Mouse (Mus musculus) forebrain, postnatal 0 days (tissue): Measurements from ENCODE around the gene Fam13a. TPM values are rescaled to one million over a fixed set of nuclear protein-coding genes. Genes with fewer than 3 reads are reported as not detected.

ENCODE experiments used
- ATAC-seq: fragments of 200-750 bp; cut with Nextera tagmentation; 2 replicates; pipeline ENCODE4 v1.8.0; 2017; ENCODE audit warnings: mild to moderate bottlenecking, moderate library complexity
- DNase-seq: peaks from one replicate; pipeline ENCODE4 v3.0.0-alpha.2; 2015
- H3K27ac ChIP-seq: fragments of 300-500 bp; sonication (generic); 2 replicates; pipeline ENCODE4 v1.5.1; 2014; ENCODE audit warnings: low read depth, mild to moderate bottlenecking, antibody characterized with exemption, low read length, moderate library complexity, mixed read lengths
- H3K27me3 ChIP-seq: fragments of 300-500 bp; sonication (generic); 2 replicates; pipeline ENCODE4 v1.6.1; 2014; ENCODE audit warnings: mild to moderate bottlenecking, low read length, mixed read lengths; ENCODE audit not compliant: insufficient read depth
- H3K36me3 ChIP-seq: fragments of 300-500 bp; sonication (generic); 2 replicates; pipeline ENCODE4 v1.6.1; 2014; ENCODE audit warnings: mild to moderate bottlenecking, moderate library complexity; ENCODE audit not compliant: insufficient read depth
- H3K4me1 ChIP-seq: fragments of 300-500 bp; sonication (generic); 2 replicates; pipeline ENCODE4 v1.6.1; 2014; ENCODE audit warnings: antibody characterized with exemption; ENCODE audit not compliant: insufficient read depth
- H3K4me2 ChIP-seq: fragments of 300-500 bp; sonication (generic); 2 replicates; pipeline ENCODE4 v1.6.1; 2014; ENCODE audit warnings: low read depth, mild to moderate bottlenecking, moderate library complexity
- H3K4me3 ChIP-seq: fragments of 300-500 bp; sonication (generic); 2 replicates; pipeline ENCODE4 v1.5.1; 2014; ENCODE audit warnings: low read depth, low read length, mixed read lengths
- H3K9ac ChIP-seq: fragments of 300-500 bp; sonication (generic); 2 replicates; pipeline ENCODE4 v1.6.1; 2014; ENCODE audit warnings: mild to moderate bottlenecking
- H3K9me3 ChIP-seq: fragments of 300-500 bp; sonication (generic); 2 replicates; pipeline ENCODE4 v1.6.1; 2016; ENCODE audit warnings: low read length
- CTCF ChIP-seq: sonication (generic); IDR thresholded peaks from 2 replicates; pipeline ENCODE4 v1.5.1; 2016; ENCODE audit warnings: antibody characterized with exemption, control low read depth, low read depth
- WGBS: fragments of 180-500 bp; shearing (Covaris S2); extraction: QIAGEN DNeasy Blood & Tissue Kit; methylation state at CpG from one replicate; pipeline ENCODE4 v1.1.7; 2014; 5-methylcytosine and 5-hydroxymethylcytosine counted together
- polyA plus RNA-seq: library from polyadenylated mRNA; unstranded; fragments of >200 nt; fragmentation: Nextera tagmentation; extraction: Ambion mirVana; gene quantifications from 2 replicates; pipeline ENCODE4 v1.2.1, GENCODE M21; 2015
- total RNA-seq: library from RNA; depleted of rRNA; stranded (reverse); fragments of >200 nt; gene quantifications from 2 replicates; pipeline ENCODE4 v1.2.3, GENCODE M21; 2014

The Fam13a gene
- total and polyA plus RNA-seq, 2 experiments from 2014 or later: 6.6 to 8.5 TPM

- peak; percentile 77 for DNase-seq
- H3K27ac ChIP-seq: no peak overlapping the region
- no peak overlapping the region for H3K4me2 ChIP-seq
- H3K9me3 ChIP-seq: no peaks in the 10 kb centered on the region
- ATAC-seq: peak; percentile 68
- H3K9ac ChIP-seq: no peak overlapping the region
- 71% methylated on average over 9 of the region's 9 CpGs for WGBS
- no peak for TF ChIP-seq CTCF
- H3K36me3 ChIP-seq: peaks cover 2% of the 10 kb centered on the region; the same call in 1 of the 2 replicates
- 0 out of 2 replicates have a peak, but pooled peaks cover 10% of the 10 kb centered on the region for H3K4me1 ChIP-seq
- no peaks in the 10 kb centered on the region for H3K27me3 ChIP-seq
- no peak overlapping the region for H3K4me3 ChIP-seq
Observed at GRCm38 (mm10) chr6:58929911-58930431, 94.4 kb downstream of the Fam13a start.

- no peak overlapping the region for H3K9ac ChIP-seq
- no peak overlapping the region for H3K27ac ChIP-seq
- no peaks in the 10 kb centered on the region for H3K9me3 ChIP-seq
- TF ChIP-seq CTCF: no peak
- ATAC-seq: no peak
- H3K4me3 ChIP-seq: no peak overlapping the region
- no peaks in the 10 kb centered on the region for H3K27me3 ChIP-seq
- WGBS: 58% methylated on average over 2 of the region's 2 CpGs
- no peak for DNase-seq
- H3K4me2 ChIP-seq: no peak overlapping the region
- H3K36me3 ChIP-seq: no peaks in the 10 kb centered on the region
- H3K4me1 ChIP-seq: 0 out of 2 replicates have a peak, but pooled peaks cover 5% of the 10 kb centered on the region
Observed at GRCm38 (mm10) chr6:58927881-58928280, 96.5 kb downstream of the Fam13a start.

- H3K27ac ChIP-seq: no peak overlapping the region
- WGBS: 86% methylated on average over 5 of the region's 5 CpGs
- no peak for ATAC-seq
- H3K4me2 ChIP-seq: no peak overlapping the region
- no peak for DNase-seq
- TF ChIP-seq CTCF: no peak
- no peaks in the 10 kb centered on the region for H3K4me1 ChIP-seq
- H3K9me3 ChIP-seq: no peaks in the 10 kb centered on the region
- peaks cover 4% of the 10 kb centered on the region; the same call in 1 of the 2 replicates for H3K36me3 ChIP-seq
- no peaks in the 10 kb centered on the region for H3K27me3 ChIP-seq
- no peak overlapping the region for H3K4me3 ChIP-seq
- H3K9ac ChIP-seq: no peak overlapping the region
Observed at GRCm38 (mm10) chr6:58922511-58922910, 101.8 kb downstream of the Fam13a start.

- Histone ChIP-seq H3K36me3 (peaks cover 4% of the 10 kb centered on the region), H3K4me1 (no peaks in the 10 kb centered on the region), H3K4me3 (no peak overlapping the region), H3K9me3 (no peaks in the 10 kb centered on the region), H3K9ac (no peak overlapping the region), H3K27me3 (no peaks in the 10 kb centered on the region), H3K27ac (no peak overlapping the region), H3K4me2 (no peak overlapping the region)
- WGBS: 50% methylated on average over 3 of the region's 3 CpGs
- ATAC-seq (peak; percentile 32; the same call in 1 of the 2 replicates), DNase-seq (no peak)
- peak; percentile 23; the same call in 1 of the 2 replicates for TF ChIP-seq CTCF
Observed at GRCm38 (mm10) chr6:58921623-58922022, 102.7 kb downstream of the Fam13a start.

- Histone ChIP-seq H3K9ac (no peak overlapping the region), H3K4me3 (no peak overlapping the region), H3K36me3 (peaks cover 4% of the 10 kb centered on the region), H3K27ac (no peak overlapping the region), H3K4me1 (no peaks in the 10 kb centered on the region), H3K4me2 (no peak overlapping the region), H3K9me3 (no peaks in the 10 kb centered on the region), H3K27me3 (no peaks in the 10 kb centered on the region)
- no peak for DNase-seq
- no peak for ATAC-seq
- no peak for TF ChIP-seq CTCF
- 72% methylated on average over 6 of the region's 6 CpGs for WGBS
Observed at GRCm38 (mm10) chr6:58920735-58921134, 103.6 kb downstream of the Fam13a start.

- DNase-seq: no peak
- H3K27me3 ChIP-seq: no peaks in the 10 kb centered on the region
- no peaks in the 10 kb centered on the region for H3K4me1 ChIP-seq
- no peak overlapping the region for H3K4me3 ChIP-seq
- TF ChIP-seq CTCF: no peak
- H3K9ac ChIP-seq: no peak overlapping the region
- no peaks in the 10 kb centered on the region for H3K9me3 ChIP-seq
- ATAC-seq: no peak
- WGBS: 89% methylated on average over 5 of the region's 5 CpGs
- no peak overlapping the region for H3K4me2 ChIP-seq
- no peak overlapping the region for H3K27ac ChIP-seq
- H3K36me3 ChIP-seq: peaks cover 4% of the 10 kb centered on the region
Observed at GRCm38 (mm10) chr6:58916498-58916897, 107.9 kb downstream of the Fam13a start.

GRCm38 (mm10) chr6:58913971-58914370 is 110.4 kb downstream of the Fam13a start:
- ATAC-seq: no peak
- Histone ChIP-seq H3K4me3 (no peak overlapping the region), H3K9ac (no peak overlapping the region), H3K9me3 (no peaks in the 10 kb centered on the region), H3K4me1 (no peaks in the 10 kb centered on the region), H3K36me3 (peaks cover 4% of the 10 kb centered on the region), H3K27ac (no peak overlapping the region), H3K4me2 (no peak overlapping the region), H3K27me3 (no peaks in the 10 kb centered on the region)
- DNase-seq: no peak
- no peak for TF ChIP-seq CTCF
- 80% methylated on average over 5 of the region's 5 CpGs for WGBS
